Mouse (Mus musculus) layer of hippocampus, adult 9-10 months (tissue): ENCODE measurements at regions not wholly inside any gene's neighbourhood (a gene's known extent, or its start where the extent isn't known, plus 50 kb on each side); places are given as distances from the start of the nearest gene placed in this dataset.

Experiments
- DNase-seq: peaks from one replicate; pipeline ENCODE4 v3.0.0; 2022; ENCODE audit warnings: low spot score

GRCm38 (mm10) chr5:69678268-69678667, 86.1 kb upstream of the Gnpda2 start:
- no peak for DNase-seq

- no peak for DNase-seq
Measured at GRCm38 (mm10) chr5:69665555-69665954, 73.4 kb upstream of the Gnpda2 start.

GRCm38 (mm10) chr5:69663961-69664360, 71.8 kb upstream of the Gnpda2 start:
- no peak for DNase-seq
